Mouse (Mus musculus) bone marrow macrophage, adult 2 months (primary cell): Measurements from ENCODE around the gene Nxph1.

Experiments used
- CTCF ChIP-seq: IDR thresholded peaks from 2 replicates; pipeline ENCODE4 v1.5.1; 2012; ENCODE audit warnings: low read depth, mild to moderate bottlenecking, low read length, moderate library complexity
- POLR2A ChIP-seq: IDR thresholded peaks from 2 replicates; pipeline ENCODE4 v1.6.1; 2012; ENCODE audit warnings: mild to moderate bottlenecking, low read depth, low read length, borderline replicate concordance

DNA sequence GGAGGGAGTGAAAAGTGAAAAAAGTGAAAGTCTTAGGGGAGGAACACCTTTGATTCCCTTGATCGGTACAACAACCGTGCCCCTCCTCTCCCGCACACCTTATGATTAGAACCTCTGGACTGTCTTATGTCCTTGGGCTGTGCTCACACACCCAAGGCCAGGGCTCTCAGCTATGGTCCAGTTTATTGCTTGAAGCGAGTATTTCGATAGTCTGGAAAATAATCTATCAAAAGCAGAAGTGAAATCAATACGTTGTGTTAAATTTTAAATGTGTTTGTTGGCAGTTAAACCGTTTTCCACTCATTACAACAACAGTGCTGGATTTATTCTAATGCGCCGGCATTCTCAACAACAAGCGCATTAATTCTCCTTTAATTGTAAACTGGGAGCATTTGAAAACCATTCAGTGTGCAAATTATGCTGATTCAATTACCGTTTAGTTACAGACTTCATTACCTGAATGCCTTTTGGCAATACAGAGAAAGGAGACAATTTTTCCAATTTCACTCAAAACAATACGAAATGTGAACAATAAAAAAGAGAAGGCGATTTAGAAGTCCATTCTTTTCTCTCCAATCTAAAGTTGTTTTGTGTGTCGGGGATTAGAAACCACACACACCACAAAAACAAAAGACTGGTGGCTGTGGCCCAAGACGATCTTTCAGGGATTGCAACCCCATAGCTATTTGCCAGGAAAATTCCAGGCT lies 3.8 kb downstream of the Nxph1 start:
- TF ChIP-seq POLR2A (no peak), CTCF (no peak)
